Mouse (Mus musculus) C2C12 (cell line): ENCODE data around the gene Ffar4.

ENCODE experiments used
- CTCF ChIP-seq: IDR thresholded peaks from one replicate; pipeline ENCODE4 v1.5.1; 2011; ENCODE audit not compliant: control insufficient read depth, insufficient read depth, insufficient read length
- MYOD1 ChIP-seq: IDR thresholded peaks from one replicate; pipeline ENCODE4 v1.6.1; 2011; ENCODE audit warnings: low read depth; ENCODE audit not compliant: control insufficient read depth, insufficient read length
- MYOG ChIP-seq: IDR thresholded peaks from one replicate; pipeline ENCODE4 v1.6.1; 2011; ENCODE audit not compliant: control insufficient read depth, insufficient read length; ENCODE audit errors: extremely low read depth
- USF1 ChIP-seq: IDR thresholded peaks from one replicate; pipeline ENCODE4 v1.6.1; 2011; ENCODE audit warnings: low read depth, mild to moderate bottlenecking, control low read depth, moderate library complexity

DNA sequence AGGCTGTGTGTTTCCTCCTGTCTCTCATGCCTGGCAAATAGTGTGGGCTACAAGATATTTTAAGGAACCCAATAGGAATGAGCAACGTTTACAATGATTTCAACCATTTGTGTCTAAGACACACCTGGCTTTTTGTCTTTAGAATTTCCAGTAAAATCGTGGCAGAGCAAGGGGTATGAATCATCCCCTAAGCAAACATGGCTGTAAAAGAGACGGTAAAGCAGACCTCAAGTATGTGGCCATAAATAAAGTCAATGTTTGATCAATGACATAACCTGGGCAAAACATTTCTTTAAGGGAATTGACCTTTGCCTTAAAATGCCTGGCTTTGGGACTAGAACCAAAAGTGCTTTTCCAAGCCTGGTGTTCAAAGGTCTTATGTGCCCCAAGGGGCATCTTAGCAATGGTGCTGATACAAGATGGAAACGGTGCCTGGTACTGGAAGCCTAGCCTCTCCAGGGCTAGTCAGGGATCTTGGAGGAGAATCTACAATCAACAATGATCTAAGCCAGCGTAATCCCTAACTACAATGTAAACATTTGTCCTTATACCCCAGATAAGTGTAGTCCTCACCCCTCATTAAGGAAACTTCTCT lies 13.8 kb upstream of the Ffar4 start:
- no peak for TF ChIP-seq CTCF
- no peak for TF ChIP-seq MYOG
- TF ChIP-seq MYOD1, result no peak
- TF ChIP-seq USF1, result no peak
